In the genomic region with DNA sequence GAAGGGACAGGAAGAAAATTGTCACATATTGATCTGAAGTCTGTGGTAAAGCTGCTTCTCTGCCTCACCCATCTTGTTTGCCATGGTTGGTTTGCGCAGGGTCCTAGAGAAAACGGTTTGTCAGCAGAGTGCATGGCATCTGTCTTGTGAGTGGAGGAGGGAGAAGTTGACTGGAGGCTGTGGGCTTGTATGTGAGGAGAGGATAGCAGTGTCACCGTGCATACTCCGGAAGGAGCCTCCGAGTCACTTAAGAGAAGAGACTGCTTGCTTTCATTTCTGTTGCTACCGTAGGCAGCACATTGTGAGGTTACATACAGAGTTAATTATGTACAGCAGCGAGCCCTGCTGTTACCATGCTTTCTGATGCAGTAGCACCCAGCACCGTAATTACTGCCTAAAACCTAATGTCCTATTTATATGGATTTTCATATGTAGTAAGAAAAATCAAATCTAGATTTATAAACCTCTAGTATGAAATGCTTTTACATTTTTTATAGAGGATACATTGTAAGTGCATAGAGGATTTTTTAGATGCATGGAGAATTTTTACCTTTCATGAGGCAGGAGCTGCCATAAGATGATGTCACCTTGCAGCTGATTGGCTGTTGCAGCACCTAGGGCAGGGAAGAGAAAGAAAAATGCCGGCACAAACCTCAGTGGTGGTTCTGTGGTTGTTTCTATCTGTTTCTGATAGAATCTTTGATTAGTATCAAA, we compare ENCODE assay signal across 8 mouse cellular contexts.
DNase-seq lines count a peak whose midpoint lies in the region; TF ChIP-seq lines count a peak whose summit lies in the region.

No protein-coding gene starts in this region.

- H3K9me3 ChIP-seq in embryonic facial prominence, embryonic 10.5 days, result no peaks in the 10 kb centered on the region
- no peaks in the 10 kb centered on the region for H3K9me3 ChIP-seq in hindbrain, embryonic 10.5 days

- WGBS in spleen, adult 2 months, result 40% methylated on average over 9 of the region's 9 CpGs
- 35% methylated on average over 9 of the region's 9 CpGs for WGBS in embryonic facial prominence, embryonic 10.5 days
- 49% methylated on average over 9 of the region's 9 CpGs for WGBS in hindbrain, embryonic 10.5 days

- H3K36me3 ChIP-seq in spleen, adult 2 months (ENCODE audit: control insufficient read depth, insufficient read depth, low read length), result no peaks in the 10 kb centered on the region; the same call in 1 of the 2 replicates
- no peaks in the 10 kb centered on the region for H3K36me3 ChIP-seq in embryonic facial prominence, embryonic 10.5 days (replicated peaks)
- H3K36me3 ChIP-seq in hindbrain, embryonic 10.5 days, result 0 out of 2 replicates have a peak, but pooled peaks cover 3% of the 10 kb centered on the region

- TF ChIP-seq CTCF in spleen, adult 2 months (IDR thresholded peaks at IDR 0.05; ENCODE audit: extremely low read depth, insufficient read depth, insufficient read length, insufficient replicate concordance), result no peak

- H3K4me1 ChIP-seq in spleen, adult 2 months (ENCODE audit: control insufficient read depth, insufficient read depth, insufficient read length), result no peaks in the 10 kb centered on the region
- H3K4me1 ChIP-seq in embryonic facial prominence, embryonic 10.5 days, result peaks cover 4% of the 10 kb centered on the region
- 0 out of 2 replicates have a peak, but pooled peaks cover 7% of the 10 kb centered on the region for H3K4me1 ChIP-seq in hindbrain, embryonic 10.5 days (replicated peaks)

- no peak for TF ChIP-seq POLR2A in spleen, adult 2 months (IDR thresholded peaks at IDR 0.05; ENCODE audit: low read depth, low read length)

- no peaks in the 10 kb centered on the region for H3K27me3 ChIP-seq in spleen, adult 2 months (ENCODE audit: control insufficient read depth, insufficient read depth, low read length)
- H3K27me3 ChIP-seq in embryonic facial prominence, embryonic 10.5 days (replicated peaks; ENCODE audit: low read depth, poor library complexity, severe bottlenecking), result no peaks in the 10 kb centered on the region
- H3K27me3 ChIP-seq in hindbrain, embryonic 10.5 days (ENCODE audit: insufficient read depth, poor library complexity, severe bottlenecking), result no peaks in the 10 kb centered on the region

- H3K27ac ChIP-seq in spleen, adult 2 months (ENCODE audit: insufficient read depth, low read length), result peak overlapping the region; percentile 24
- no peak overlapping the region; the same call in 1 of the 2 replicates for H3K27ac ChIP-seq in embryonic facial prominence, embryonic 10.5 days (replicated peaks)
- H3K27ac ChIP-seq in hindbrain, embryonic 10.5 days, result peak overlapping the region; percentile 66

- DNase-seq in spleen, adult 2 months (ENCODE audit: low read depth in 1 of 2, low spot score in 2 of 2), result peak in 1 of 2 experiments; percentile 13
- DNase-seq in spleen, adult 12 weeks (ENCODE audit: low spot score), result no peak
- peak; percentile 38 for DNase-seq in embryonic facial prominence, embryonic 10.5 days (ENCODE audit: low spot score)
- peak; percentile 20 for DNase-seq in hindbrain, embryonic 10.5 days (ENCODE audit: low spot score)
- peak; percentile 49 to 74 for DNase-seq in left cerebral cortex, adult 9 months (ENCODE audit: low spot score in 2 of 2)
- peak; percentile 80 for DNase-seq in naive thymus-derived CD4-positive, alpha-beta T cell, adult 2 months (ENCODE audit: low read depth)
- DNase-seq in thymus, postnatal 10 days (ENCODE audit: low spot score in 2 of 2), result peak; percentile 36 to 42
- DNase-seq in adrenal gland, adult 18-20 months (ENCODE audit: low spot score in 2 of 2), result no peak

- H3K4me3 ChIP-seq in spleen, adult 2 months (ENCODE audit: extremely low read depth, insufficient read depth, insufficient read length), result peak overlapping the region; percentile 38
- peak overlapping the region; percentile 47 for H3K4me3 ChIP-seq in embryonic facial prominence, embryonic 10.5 days
- peak overlapping the region; percentile 33 for H3K4me3 ChIP-seq in hindbrain, embryonic 10.5 days

Comparison
In these comparisons a context has a peak if more than half of its experiments do, and no peak if none do; other contexts are left out.
1. DNase-seq: peak in embryonic facial prominence, embryonic 10.5 days (single experiment), hindbrain, embryonic 10.5 days (single experiment), left cerebral cortex, adult 9 months (2 of 2), naive thymus-derived CD4-positive, alpha-beta T cell, adult 2 months (single experiment) and thymus, postnatal 10 days (2 of 2); none in spleen, adult 12 weeks (single experiment) and adrenal gland, adult 18-20 months (0 of 2).
2. Peak in every context shown above with its lines, with median percentiles within 50 percentile points of each other: H3K4me3 ChIP-seq.